Mouse (Mus musculus) forebrain, embryonic 14.5 days (tissue): ENCODE data around the gene Agbl4. TPM values are rescaled to one million over a fixed set of nuclear protein-coding genes. Genes with fewer than 3 reads are reported as not detected.
A peak's percentile ranks its signal among the peaks of the same experiment; 100 is the strongest.

Experiments used
- ATAC-seq: fragments of 200-750 bp; cut with Nextera tagmentation; 2 replicates; pipeline ENCODE4 v1.8.0; 2017; ENCODE audit warnings: mild to moderate bottlenecking, moderate library complexity
- DNase-seq: peaks from one replicate; pipeline ENCODE4 v3.0.0-alpha.2; 2015; ENCODE audit warnings: low spot score
- H3K27ac ChIP-seq: fragments of 300-500 bp; sonication (generic); 2 replicates; pipeline ENCODE4 v1.5.1; 2014; ENCODE audit warnings: low read depth, mild to moderate bottlenecking, control low read depth, low read length, moderate library complexity
- H3K27me3 ChIP-seq: fragments of 300-500 bp; sonication (generic); replicated peaks from 2 replicates; pipeline ENCODE4 v1.6.1; 2014; ENCODE audit warnings: low read length, control low read depth, mixed read lengths; ENCODE audit not compliant: control insufficient read depth, insufficient read depth
- H3K36me3 ChIP-seq: fragments of 300-500 bp; sonication (generic); 2 replicates; pipeline ENCODE4 v1.6.1; 2014; ENCODE audit warnings: low read length, control low read depth; ENCODE audit not compliant: control insufficient read depth, insufficient read depth
- H3K4me1 ChIP-seq: fragments of 300-500 bp; sonication (generic); 2 replicates; pipeline ENCODE4 v1.6.1; 2014; ENCODE audit warnings: antibody characterized with exemption, low read length, control low read depth; ENCODE audit not compliant: control insufficient read depth, insufficient read depth
- H3K4me2 ChIP-seq: fragments of 300-500 bp; sonication (generic); 2 replicates; pipeline ENCODE4 v1.6.1; 2014; ENCODE audit warnings: mild to moderate bottlenecking, control low read depth, low read length
- H3K4me3 ChIP-seq: fragments of 300-500 bp; sonication (generic); 2 replicates; pipeline ENCODE4 v1.5.1; 2014; ENCODE audit warnings: low read depth, low read length, control low read depth
- H3K9ac ChIP-seq: fragments of 300-500 bp; sonication (generic); 2 replicates; pipeline ENCODE4 v1.6.1; 2014; ENCODE audit warnings: mild to moderate bottlenecking, low read length, control low read depth, moderate library complexity
- H3K9me3 ChIP-seq: fragments of 300-500 bp; sonication (generic); replicated peaks from 2 replicates; pipeline ENCODE4 v1.6.1; 2016; ENCODE audit warnings: low read length, control low read depth, mixed read lengths; ENCODE audit not compliant: control insufficient read depth
- WGBS: fragments of 180-500 bp; shearing (Covaris S2); extraction: QIAGEN DNeasy Blood & Tissue Kit; methylation state at CpG from one replicate; pipeline ENCODE4 v1.1.7; 2014; 5-methylcytosine and 5-hydroxymethylcytosine counted together
- polyA plus RNA-seq: library from polyadenylated mRNA; unstranded; fragments of >200 nt; fragmentation: Nextera tagmentation; extraction: Ambion mirVana; gene quantifications from 2 replicates; pipeline ENCODE4 v1.2.1, GENCODE M21; 2014

Agbl4 gene
- polyA plus RNA-seq, 1 experiment from 2014 or later, result 2.3 TPM

DNA sequence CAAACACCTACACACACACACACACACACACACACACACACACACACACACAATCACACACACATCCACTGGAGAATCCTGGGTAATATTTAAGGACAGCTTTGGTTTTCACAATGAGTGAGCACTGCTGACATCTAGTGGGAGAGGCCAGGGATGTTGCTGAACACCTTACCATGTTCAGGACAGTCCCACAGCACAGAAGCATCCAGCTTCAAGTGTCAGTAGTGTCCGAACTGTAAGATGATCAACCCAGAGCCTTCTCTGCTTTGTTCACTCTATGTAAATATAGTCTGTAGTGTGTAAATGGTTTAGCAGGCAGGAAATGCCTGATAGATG is 1248.3 kb downstream of the Agbl4 start:
- H3K4me3 ChIP-seq, result no peak overlapping the region
- peak; percentile 73 for DNase-seq
- 63% methylated on average over 1 of the region's 1 CpGs for WGBS
- H3K4me1 ChIP-seq, result no peaks in the 10 kb centered on the region
- no peak overlapping the region for H3K4me2 ChIP-seq
- H3K9me3 ChIP-seq, result no peaks in the 10 kb centered on the region
- no peaks in the 10 kb centered on the region for H3K36me3 ChIP-seq
- peak; percentile 85 for ATAC-seq
- no peak overlapping the region for H3K9ac ChIP-seq
- no peaks in the 10 kb centered on the region for H3K27me3 ChIP-seq
- H3K27ac ChIP-seq, result no peak overlapping the region

DNA sequence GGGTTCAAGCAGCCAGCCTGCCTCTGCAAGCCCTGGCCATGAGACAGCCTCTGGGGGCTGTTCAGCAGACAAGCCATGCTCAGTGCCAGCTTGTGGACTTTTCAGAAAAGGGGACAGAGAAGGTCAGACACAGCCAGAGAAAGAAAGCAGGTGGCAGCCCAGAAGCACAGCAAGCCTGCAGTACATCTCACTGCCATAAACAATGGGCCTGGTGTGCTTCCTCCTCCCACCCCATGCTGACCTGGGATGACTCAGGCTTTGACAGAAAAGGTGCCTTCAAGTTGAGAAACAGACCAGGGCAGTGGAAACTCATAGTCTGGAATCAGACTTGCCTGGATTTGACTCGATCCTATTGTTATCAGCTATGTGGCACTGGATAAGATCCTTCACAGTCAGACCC is 1256.0 kb downstream of the Agbl4 start:
- Histone ChIP-seq H3K36me3 (no peaks in the 10 kb centered on the region), H3K9me3 (no peaks in the 10 kb centered on the region), H3K9ac (no peak overlapping the region), H3K4me1 (no peaks in the 10 kb centered on the region), H3K4me2 (no peak overlapping the region), H3K27me3 (no peaks in the 10 kb centered on the region), H3K4me3 (no peak overlapping the region), H3K27ac (no peak overlapping the region)
- DNase-seq, result no peak
- no peak for ATAC-seq
- 89% methylated on average over 1 of the region's 1 CpGs for WGBS

- no peaks in the 10 kb centered on the region for H3K9me3 ChIP-seq
- WGBS, result 0% methylated on average over 1 of the region's 1 CpGs
- H3K4me2 ChIP-seq, result no peak overlapping the region
- no peak overlapping the region for H3K27ac ChIP-seq
- no peaks in the 10 kb centered on the region for H3K36me3 ChIP-seq
- peaks cover 9% of the 10 kb centered on the region for H3K4me1 ChIP-seq
- H3K27me3 ChIP-seq, result no peaks in the 10 kb centered on the region
- peak; percentile 78 for DNase-seq
- no peak overlapping the region for H3K4me3 ChIP-seq
- no peak overlapping the region for H3K9ac ChIP-seq
- ATAC-seq, result peak; percentile 85
Measured at GRCm38 (mm10) chr4:111663730-111664129, 1266.3 kb downstream of the Agbl4 start.

DNA sequence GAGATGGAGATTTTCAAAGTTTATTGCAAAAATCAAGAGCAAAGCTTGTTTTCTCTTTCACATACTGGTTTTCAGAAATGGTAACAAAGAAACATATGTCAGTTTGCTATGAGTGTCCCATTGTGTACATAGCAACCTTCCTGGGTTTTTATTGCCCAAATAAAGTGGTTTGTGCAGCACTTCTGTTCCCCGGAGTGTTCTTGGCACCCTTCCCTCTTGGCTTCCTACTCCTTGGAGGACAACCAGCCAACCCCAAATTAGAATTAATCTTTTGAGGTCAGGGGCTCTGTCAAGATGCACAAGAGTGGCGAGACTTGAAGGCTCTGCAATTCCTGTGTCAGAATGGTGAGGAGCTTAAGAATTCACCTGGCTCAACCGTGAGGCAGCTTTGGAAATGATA is 1266.7 kb downstream of the Agbl4 start:
- Histone ChIP-seq H3K9ac (no peak overlapping the region), H3K27me3 (no peaks in the 10 kb centered on the region), H3K36me3 (no peaks in the 10 kb centered on the region), H3K4me2 (no peak overlapping the region), H3K27ac (no peak overlapping the region), H3K4me1 (peaks cover 9% of the 10 kb centered on the region), H3K9me3 (no peaks in the 10 kb centered on the region), H3K4me3 (no peak overlapping the region)
- WGBS, result 25% methylated on average over 3 of the region's 3 CpGs
- DNase-seq, result peak; percentile 71
- ATAC-seq, result peak; percentile 78

DNA sequence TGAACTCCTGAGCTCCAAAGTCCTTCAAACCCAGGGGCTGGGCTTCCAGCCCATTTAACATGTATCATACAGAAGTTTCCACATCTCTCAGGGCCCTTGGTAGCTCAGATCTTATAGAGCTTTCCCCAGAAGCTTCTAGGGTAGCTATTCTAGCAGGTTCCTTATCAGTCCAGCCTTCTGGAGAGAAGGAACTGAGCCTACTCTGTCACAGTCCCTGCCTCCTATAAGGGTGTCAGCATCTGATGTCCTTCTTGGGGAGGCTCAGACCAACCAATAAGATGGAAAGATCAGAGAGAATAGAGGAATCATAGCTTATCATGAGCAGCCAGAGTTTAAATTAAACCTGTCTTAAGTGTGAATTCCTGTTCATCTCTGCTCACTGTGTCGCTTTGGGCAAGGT is 1269.3 kb downstream of the Agbl4 start:
- DNase-seq (no peak), ATAC-seq (no peak)
- Histone ChIP-seq H3K9me3 (no peaks in the 10 kb centered on the region), H3K27ac (no peak overlapping the region), H3K9ac (no peak overlapping the region), H3K4me3 (no peak overlapping the region), H3K4me1 (peaks cover 11% of the 10 kb centered on the region), H3K27me3 (no peaks in the 10 kb centered on the region), H3K4me2 (no peak overlapping the region), H3K36me3 (no peaks in the 10 kb centered on the region)
- WGBS, result 60% methylated on average over 1 of the region's 1 CpGs

DNA sequence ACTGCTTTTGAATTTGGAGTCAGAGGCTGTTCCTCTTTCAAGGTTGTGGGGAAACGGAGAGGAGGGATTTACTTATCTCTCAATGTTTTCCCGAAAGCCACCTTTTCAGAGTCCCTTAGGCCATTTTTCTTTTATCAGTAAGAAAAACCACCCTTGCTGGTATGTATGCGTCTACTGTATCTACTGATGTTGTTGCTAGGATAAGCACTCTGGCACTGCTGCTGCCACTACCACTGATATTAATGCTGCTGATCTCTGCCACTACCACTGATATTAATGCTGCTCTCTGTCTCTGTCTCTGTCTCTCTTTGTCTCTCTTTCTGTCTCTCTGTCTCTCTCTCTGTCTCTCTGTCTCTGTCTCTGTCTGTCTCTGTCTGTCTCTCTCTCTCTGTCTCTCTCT is 1271.9 kb downstream of the Agbl4 start:
- WGBS, result 94% methylated on average over 3 of the region's 3 CpGs
- Histone ChIP-seq H3K36me3 (no peaks in the 10 kb centered on the region), H3K27me3 (no peaks in the 10 kb centered on the region), H3K9ac (no peak overlapping the region), H3K27ac (no peak overlapping the region), H3K9me3 (no peaks in the 10 kb centered on the region), H3K4me1 (0 out of 2 replicates have a peak, but pooled peaks cover 3% of the 10 kb centered on the region), H3K4me2 (no peak overlapping the region), H3K4me3 (no peak overlapping the region)
- ATAC-seq (no peak), DNase-seq (no peak)

DNA sequence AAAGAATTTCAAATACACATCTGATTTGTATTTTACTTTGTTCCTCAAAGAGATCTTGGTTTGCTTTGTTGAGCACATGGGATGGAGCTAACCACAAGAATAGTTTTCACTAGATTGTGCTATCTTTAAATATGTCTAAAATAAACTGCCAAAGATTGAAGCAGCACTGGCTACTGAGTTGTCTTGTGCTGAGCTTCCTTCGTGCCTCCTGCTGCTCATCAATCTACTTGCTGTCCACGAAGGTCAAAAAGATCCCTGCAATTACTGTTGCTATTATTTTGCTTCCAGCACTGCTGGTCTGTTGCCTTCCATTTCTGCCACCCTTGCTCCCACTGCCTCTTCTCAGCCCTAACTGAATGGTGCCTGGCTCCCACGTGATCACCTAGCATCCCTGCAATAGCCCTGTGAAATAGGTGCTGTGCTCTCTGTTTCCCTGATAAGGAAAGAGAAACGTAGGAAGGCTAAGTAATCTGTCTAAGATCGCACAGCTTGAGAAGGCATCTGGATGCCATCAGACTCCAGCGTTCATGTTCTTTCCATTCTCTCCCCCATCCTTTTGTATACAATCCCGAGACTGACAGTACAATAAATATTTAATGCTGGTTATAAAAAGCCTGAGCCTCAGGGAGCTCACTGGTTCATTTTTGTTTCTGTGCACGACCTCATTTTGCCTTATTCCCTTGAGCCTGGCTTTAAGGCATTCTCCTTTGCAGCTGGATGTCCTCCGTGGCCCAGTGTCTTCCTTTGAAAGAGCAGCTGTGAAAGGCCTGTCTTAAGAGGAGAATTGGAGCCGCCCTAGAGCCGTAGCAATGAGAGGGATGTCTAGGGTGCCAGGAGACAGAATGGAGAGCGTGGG is 1273.3 kb downstream of the Agbl4 start:
- Histone ChIP-seq H3K4me3 (no peak overlapping the region), H3K9me3 (no peaks in the 10 kb centered on the region), H3K9ac (no peak overlapping the region), H3K4me2 (no peak overlapping the region), H3K36me3 (no peaks in the 10 kb centered on the region), H3K4me1 (0 out of 2 replicates have a peak, but pooled peaks cover 3% of the 10 kb centered on the region), H3K27me3 (no peaks in the 10 kb centered on the region), H3K27ac (no peak overlapping the region)
- DNase-seq, result peak; percentile 13
- 0 out of 2 replicates have a peak, but pooled peaks have one; percentile 50 for ATAC-seq
- 38% methylated on average over 12 of the region's 12 CpGs for WGBS

DNA sequence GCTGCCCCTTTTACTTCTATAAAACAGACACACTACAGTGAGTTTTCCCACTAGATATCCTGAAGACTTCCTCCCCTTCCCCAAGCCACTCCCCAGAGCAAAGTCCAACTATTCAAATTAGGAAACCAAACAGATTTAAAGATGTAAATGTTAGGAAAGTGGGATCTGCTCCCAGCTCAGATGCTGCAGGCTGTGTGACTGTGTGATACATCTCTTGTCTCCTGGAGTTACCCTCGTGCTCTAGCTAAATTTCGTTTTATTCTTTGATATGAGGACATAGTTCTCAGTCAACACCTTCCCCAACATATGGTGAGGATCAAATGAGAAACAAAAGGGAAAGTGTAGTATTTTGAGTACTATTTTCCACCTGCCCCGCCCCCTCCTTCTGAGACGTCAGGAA is 1274.0 kb downstream of the Agbl4 start:
- H3K27me3 ChIP-seq, result no peaks in the 10 kb centered on the region
- DNase-seq, result no peak
- H3K9me3 ChIP-seq, result no peaks in the 10 kb centered on the region
- no peak for ATAC-seq
- H3K27ac ChIP-seq, result no peak overlapping the region
- 0 out of 2 replicates have a peak, but pooled peaks cover 3% of the 10 kb centered on the region for H3K4me1 ChIP-seq
- no peaks in the 10 kb centered on the region for H3K36me3 ChIP-seq
- WGBS, result 65% methylated on average over 4 of the region's 4 CpGs
- no peak overlapping the region for H3K4me2 ChIP-seq
- H3K9ac ChIP-seq, result no peak overlapping the region
- H3K4me3 ChIP-seq, result no peak overlapping the region

DNA sequence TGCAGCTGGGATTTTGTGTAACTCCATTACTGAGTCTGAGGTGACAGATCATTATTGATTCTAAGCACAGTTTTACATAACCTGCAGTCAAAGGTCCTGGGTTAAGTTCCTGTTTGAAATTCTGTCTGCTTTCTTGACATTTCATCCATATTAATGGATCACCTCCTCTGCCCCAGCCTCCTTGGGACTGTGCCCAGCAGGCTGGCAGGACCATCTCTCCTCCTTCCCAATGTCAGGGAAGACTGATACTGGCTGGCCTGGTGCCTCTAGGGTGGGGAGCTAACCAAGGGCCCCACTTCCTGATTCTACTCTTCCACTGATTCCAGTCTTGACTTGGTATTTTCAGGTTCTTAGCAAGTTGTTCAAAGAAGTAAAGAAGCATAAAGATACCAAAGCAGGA is 1276.4 kb downstream of the Agbl4 start:
- H3K9me3 ChIP-seq, result no peaks in the 10 kb centered on the region
- ATAC-seq, result no peak
- no peak overlapping the region for H3K27ac ChIP-seq
- no peaks in the 10 kb centered on the region for H3K27me3 ChIP-seq
- no peaks in the 10 kb centered on the region for H3K36me3 ChIP-seq
- no peak overlapping the region for H3K4me3 ChIP-seq
- DNase-seq, result no peak
- H3K4me2 ChIP-seq, result no peak overlapping the region
- H3K4me1 ChIP-seq, result 0 out of 2 replicates have a peak, but pooled peaks cover 3% of the 10 kb centered on the region
- H3K9ac ChIP-seq, result no peak overlapping the region
